Comparison of ENCODE assay signal across 8 mouse cellular contexts in genomic region chr11:60729217-60729641, GRCm38 (mm10). TPM values are rescaled to one million over a fixed set of nuclear protein-coding genes. Genes with fewer than 3 reads are reported as not detected.
DNase-seq lines count a peak whose midpoint lies in the region; ATAC-seq lines count a peak whose summit lies in the region.

No protein-coding gene starts in this region.

- H3K4me3 ChIP-seq in heart, embryonic 15.5 days: peak overlapping the region; percentile 84
- peak overlapping the region; percentile 88 for H3K4me3 ChIP-seq in liver, embryonic 12.5 days
- H3K4me3 ChIP-seq in stomach, embryonic 14.5 days (ENCODE audit: low read depth, low read length): peak overlapping the region; percentile 87; the same call in 1 of the 2 replicates

- no peak for ATAC-seq in heart, embryonic 15.5 days (replicated peaks; ENCODE audit: insufficient number of reproducible peaks, insufficient read depth, low FRiP score, low read depth)
- ATAC-seq in liver, embryonic 12.5 days: no peak
- no peak for ATAC-seq in stomach, embryonic 14.5 days (ENCODE audit: insufficient number of reproducible peaks, insufficient read depth, low FRiP score, low read depth)

- peak overlapping the region; percentile 74 for H3K4me2 ChIP-seq in heart, embryonic 15.5 days
- peak overlapping the region; percentile 83 for H3K4me2 ChIP-seq in liver, embryonic 12.5 days
- peak overlapping the region; percentile 66 for H3K4me2 ChIP-seq in stomach, embryonic 14.5 days (replicated peaks; ENCODE audit: low read depth, low read length)

- H3K9me3 ChIP-seq in heart, embryonic 15.5 days (replicated peaks): no peaks in the 10 kb centered on the region
- H3K9me3 ChIP-seq in liver, embryonic 12.5 days (replicated peaks): no peaks in the 10 kb centered on the region
- no peaks in the 10 kb centered on the region for H3K9me3 ChIP-seq in stomach, embryonic 14.5 days (ENCODE audit: control insufficient read depth, low read depth, low read length)

- intact Hi-C loops in left cerebral cortex, postnatal 10 days (cut with DNase I): no loop called here

- peak; percentile 47 for DNase-seq in cerebellum, adult 9-10 months
- no peak for DNase-seq in cerebellum, adult 11 months
- DNase-seq in adrenal gland, postnatal 10 days: peak; percentile 71
- DNase-seq in frontal cortex, postnatal 10 days (ENCODE audit: low spot score in 2 of 2): no peak
- no peak for DNase-seq in left cerebral cortex, postnatal 10 days (ENCODE audit: extremely low spot score in 1 of 2, low spot score in 2 of 2)

- H3K9ac ChIP-seq in heart, embryonic 15.5 days: peak overlapping the region; percentile 76
- H3K9ac ChIP-seq in liver, embryonic 12.5 days: peak overlapping the region; percentile 65
- H3K9ac ChIP-seq in stomach, embryonic 14.5 days (replicated peaks; ENCODE audit: low read depth, low read length): no peak overlapping the region

- H3K27ac ChIP-seq in heart, embryonic 15.5 days: no peak overlapping the region
- H3K27ac ChIP-seq in liver, embryonic 12.5 days: peak overlapping the region; percentile 89; the same call in 1 of the 2 replicates
- no peak overlapping the region for H3K27ac ChIP-seq in stomach, embryonic 14.5 days (ENCODE audit: low read length)

- peaks cover 22% of the 10 kb centered on the region for H3K36me3 ChIP-seq in heart, embryonic 15.5 days
- peaks cover 24% of the 10 kb centered on the region for H3K36me3 ChIP-seq in liver, embryonic 12.5 days
- H3K36me3 ChIP-seq in stomach, embryonic 14.5 days (ENCODE audit: control insufficient read depth, insufficient read depth, low read length): peaks cover 4% of the 10 kb centered on the region

- WGBS in heart, embryonic 15.5 days: 63% methylated on average over 6 of the region's 6 CpGs
- WGBS in liver, embryonic 12.5 days (ENCODE audit: insufficient replicate concordance): 72% methylated on average over 6 of the region's 6 CpGs
- WGBS in stomach, embryonic 14.5 days: 60% methylated on average over 6 of the region's 6 CpGs

- H3K4me1 ChIP-seq in heart, embryonic 15.5 days (replicated peaks): peaks cover 25% of the 10 kb centered on the region
- H3K4me1 ChIP-seq in liver, embryonic 12.5 days: peaks cover 37% of the 10 kb centered on the region
- H3K4me1 ChIP-seq in stomach, embryonic 14.5 days (ENCODE audit: control insufficient read depth, insufficient read depth, low read length): peaks cover 17% of the 10 kb centered on the region; the same call in 1 of the 2 replicates

- H3K27me3 ChIP-seq in heart, embryonic 15.5 days: no peaks in the 10 kb centered on the region
- no peaks in the 10 kb centered on the region for H3K27me3 ChIP-seq in liver, embryonic 12.5 days (replicated peaks)
- H3K27me3 ChIP-seq in stomach, embryonic 14.5 days (ENCODE audit: control insufficient read depth, insufficient read depth, low read length): no peaks in the 10 kb centered on the region

RNA-seq across cellular contexts. Expression of gene Mief2, which starts 1.0 kb away (rescaled TPM):
- total RNA-seq in adrenal gland, postnatal 10 days (2021): 10 to 100 TPM; 31.8 to 43.9 TPM
- polyA plus RNA-seq in heart, embryonic 15.5 days (2015; fragmentation: Nextera tagmentation; extraction: Ambion mirVana): 16.5 and 18.1 TPM in 2 replicates
- 4.4 and 4.5 TPM in 2 replicates for polyA plus RNA-seq in liver, embryonic 12.5 days (2016; fragmentation: Nextera tagmentation; extraction: Ambion mirVana)
- 12.9 and 13.5 TPM in 2 replicates for polyA plus RNA-seq in stomach, embryonic 14.5 days (2014; fragmentation: Nextera tagmentation; extraction: Ambion mirVana)
- total RNA-seq in left cerebral cortex, postnatal 10 days (2021): 10 to 100 TPM; 25.9 to 26.2 TPM

RNA-seq across cellular contexts. Expression of gene Flii, which starts 2.2 kb away (rescaled TPM):
- 100 to 1,000 TPM; 105 to 118 TPM for total RNA-seq in adrenal gland, postnatal 10 days (2021)
- polyA plus RNA-seq in heart, embryonic 15.5 days (2015; fragmentation: Nextera tagmentation; extraction: Ambion mirVana): 66.3 and 85.1 TPM in 2 replicates
- polyA plus RNA-seq in liver, embryonic 12.5 days (2016; fragmentation: Nextera tagmentation; extraction: Ambion mirVana): 41.7 and 43.1 TPM in 2 replicates
- 67.6 and 76.2 TPM in 2 replicates for polyA plus RNA-seq in stomach, embryonic 14.5 days (2014; fragmentation: Nextera tagmentation; extraction: Ambion mirVana)
- 10 to 100 TPM; 48.5 to 59.6 TPM for total RNA-seq in left cerebral cortex, postnatal 10 days (2021)

RNA-seq across cellular contexts. Expression of gene Llgl1, which starts 29.7 kb away (rescaled TPM):
- 10 to 100 TPM; 23.0 to 30.4 TPM for total RNA-seq in adrenal gland, postnatal 10 days (2021)
- 25.2 and 35.4 TPM in 2 replicates for polyA plus RNA-seq in heart, embryonic 15.5 days (2015; fragmentation: Nextera tagmentation; extraction: Ambion mirVana)
- 20.2 and 22.1 TPM in 2 replicates for polyA plus RNA-seq in liver, embryonic 12.5 days (2016; fragmentation: Nextera tagmentation; extraction: Ambion mirVana)
- 51.8 and 55.1 TPM in 2 replicates for polyA plus RNA-seq in stomach, embryonic 14.5 days (2014; fragmentation: Nextera tagmentation; extraction: Ambion mirVana)
- 10 to 100 TPM; 32.5 to 33.9 TPM for total RNA-seq in left cerebral cortex, postnatal 10 days (2021)

RNA-seq across cellular contexts. Expression of gene Top3a, which starts 47.9 kb away (rescaled TPM):
- total RNA-seq in adrenal gland, postnatal 10 days (2021): 10 to 100 TPM in 1 of 2 experiments, 1 to 10 TPM in 1; 7.7 to 10.2 TPM
- polyA plus RNA-seq in heart, embryonic 15.5 days (2015; fragmentation: Nextera tagmentation; extraction: Ambion mirVana): 7.4 and 11.0 TPM in 2 replicates
- 10.3 and 10.9 TPM in 2 replicates for polyA plus RNA-seq in liver, embryonic 12.5 days (2016; fragmentation: Nextera tagmentation; extraction: Ambion mirVana)
- polyA plus RNA-seq in stomach, embryonic 14.5 days (2014; fragmentation: Nextera tagmentation; extraction: Ambion mirVana): 13.8 and 14.7 TPM in 2 replicates
- 1 to 10 TPM; 4.7 to 5.3 TPM for total RNA-seq in left cerebral cortex, postnatal 10 days (2021)

RNA-seq across cellular contexts. Expression of gene Smcr8, which starts 48.1 kb away (rescaled TPM):
- total RNA-seq in adrenal gland, postnatal 10 days (2021): 10 to 100 TPM; 19.7 to 20.7 TPM
- 3.2 and 4.7 TPM in 2 replicates for polyA plus RNA-seq in heart, embryonic 15.5 days (2015; fragmentation: Nextera tagmentation; extraction: Ambion mirVana)
- 4.2 and 4.3 TPM in 2 replicates for polyA plus RNA-seq in liver, embryonic 12.5 days (2016; fragmentation: Nextera tagmentation; extraction: Ambion mirVana)
- polyA plus RNA-seq in stomach, embryonic 14.5 days (2014; fragmentation: Nextera tagmentation; extraction: Ambion mirVana): 7.0 and 7.8 TPM in 2 replicates
- total RNA-seq in left cerebral cortex, postnatal 10 days (2021): 10 to 100 TPM; 24.6 to 26.0 TPM

Comparison
In these comparisons a context has a peak if more than half of its experiments do, and no peak if none do; other contexts are left out.
1. DNase-seq: peak in cerebellum, adult 9-10 months (single experiment) and adrenal gland, postnatal 10 days (single experiment); none in cerebellum, adult 11 months (single experiment), frontal cortex, postnatal 10 days (0 of 2) and left cerebral cortex, postnatal 10 days (0 of 2).
2. Peak in every context shown above with its lines, with median percentiles within 50 percentile points of each other: H3K4me2 ChIP-seq and H3K4me3 ChIP-seq.